Mouse (Mus musculus): ENCODE results near the gene Slc7a1.

The Slc7a1 gene

DNA sequence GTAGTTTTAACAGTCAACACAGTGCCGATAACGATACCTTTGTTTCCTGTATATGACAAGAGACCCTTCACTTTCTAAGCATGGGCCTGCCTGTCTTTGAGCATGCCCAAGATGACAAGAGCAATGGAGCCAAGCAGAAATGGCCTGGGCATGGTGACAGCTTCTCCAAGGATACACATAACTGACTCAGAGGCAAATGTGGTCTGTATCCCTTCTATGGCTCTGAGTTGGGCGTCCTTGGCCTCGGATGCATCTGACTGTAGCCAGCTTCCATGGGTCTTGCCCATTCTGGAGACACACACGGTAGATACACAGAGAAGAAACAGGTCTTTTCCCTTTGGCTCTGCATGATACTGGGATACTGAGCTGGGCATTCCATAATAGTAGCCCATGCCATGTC, 84.8 kb downstream of the Slc7a1 start:
- no peak for DNase-seq

GRCm38 (mm10) chr5:148312443-148312842, 87.3 kb downstream of the Slc7a1 start:
- DNase-seq: no peak

DNA sequence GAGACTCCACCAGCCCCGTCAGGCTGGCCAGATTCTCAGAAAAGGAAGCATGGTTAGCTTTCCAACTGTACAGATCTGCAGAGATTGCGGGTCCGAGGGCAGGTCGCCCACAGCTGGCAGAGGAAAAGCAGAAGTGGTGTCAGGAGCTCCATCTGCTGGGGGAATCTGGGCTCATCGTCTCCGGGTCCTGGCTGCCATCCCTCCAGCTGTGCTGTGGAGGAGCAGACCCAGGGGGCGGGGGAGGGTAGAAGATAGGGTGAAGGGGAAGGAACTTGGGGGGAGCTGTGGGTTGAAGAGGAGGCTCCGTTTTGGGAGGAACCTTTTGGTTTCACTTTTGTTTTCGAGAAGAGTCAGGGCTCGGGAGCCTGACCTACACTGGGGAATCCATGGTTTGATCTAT, 88.9 kb downstream of the Slc7a1 start:
- DNase-seq: peak in 1 of 2 experiments; percentile 36

DNA sequence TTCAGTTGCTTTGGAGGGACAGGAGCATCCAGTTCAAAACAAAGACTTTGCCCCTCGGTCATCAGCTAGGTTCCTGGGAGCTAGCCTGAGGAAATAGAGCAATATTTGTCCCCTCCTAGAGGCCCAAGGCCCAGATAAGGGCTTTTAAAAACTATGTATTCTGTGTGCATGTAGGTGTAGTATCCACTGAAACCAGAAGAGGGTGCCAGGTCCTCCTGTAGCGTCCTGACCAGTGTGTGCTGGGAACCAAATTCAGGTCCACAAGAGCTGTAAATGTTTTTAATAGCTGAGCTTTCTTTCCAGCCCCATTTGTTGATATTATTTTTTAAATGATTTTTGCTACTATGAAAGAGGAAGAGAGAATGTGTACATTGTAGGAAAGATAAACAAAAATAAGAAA, 95.6 kb downstream of the Slc7a1 start:
- no peak for DNase-seq

DNA sequence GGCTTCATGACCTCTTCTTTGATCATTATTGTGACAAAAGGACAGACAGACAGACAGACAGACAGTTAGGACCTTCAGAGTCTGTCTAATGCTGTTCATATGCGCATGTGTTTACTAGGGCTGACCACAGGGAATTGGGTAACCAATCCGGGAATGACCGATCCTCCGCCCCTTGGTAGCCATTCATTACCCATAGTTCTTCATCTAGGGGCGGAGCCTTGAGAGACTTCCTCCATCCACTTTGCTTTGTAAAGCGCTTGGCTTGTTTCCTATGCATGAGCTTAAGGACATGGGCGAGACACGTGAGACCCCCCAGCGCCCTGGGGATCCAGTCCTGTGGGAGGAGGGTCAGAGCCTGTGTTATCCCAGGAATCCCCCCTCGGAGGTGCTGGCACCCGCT, 96.7 kb downstream of the Slc7a1 start:
- DNase-seq: no peak

DNA sequence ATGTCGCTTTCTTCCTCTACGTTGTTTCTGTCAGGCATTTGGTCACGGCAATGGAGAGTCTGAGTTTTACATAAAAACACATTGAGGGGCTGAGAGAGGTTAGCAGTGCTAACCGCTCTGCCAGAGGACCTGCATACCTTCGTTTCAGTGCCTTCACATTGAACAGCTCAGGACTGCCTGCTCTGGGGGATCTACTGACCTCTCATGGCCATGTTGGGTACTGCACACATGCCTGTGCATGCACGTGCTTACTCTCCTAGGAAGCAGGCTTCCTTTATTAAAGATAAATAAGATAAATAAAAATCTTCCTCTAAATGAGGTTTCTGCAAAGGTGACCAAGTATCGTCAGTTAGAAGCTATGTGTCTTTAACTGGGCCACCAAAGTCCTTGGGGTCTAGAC, 106.4 kb downstream of the Slc7a1 start:
- DNase-seq: peak; percentile 58 to 69

GRCm38 (mm10) chr5:148292862-148293261, 106.8 kb downstream of the Slc7a1 start:
- no peak for DNase-seq

DNA sequence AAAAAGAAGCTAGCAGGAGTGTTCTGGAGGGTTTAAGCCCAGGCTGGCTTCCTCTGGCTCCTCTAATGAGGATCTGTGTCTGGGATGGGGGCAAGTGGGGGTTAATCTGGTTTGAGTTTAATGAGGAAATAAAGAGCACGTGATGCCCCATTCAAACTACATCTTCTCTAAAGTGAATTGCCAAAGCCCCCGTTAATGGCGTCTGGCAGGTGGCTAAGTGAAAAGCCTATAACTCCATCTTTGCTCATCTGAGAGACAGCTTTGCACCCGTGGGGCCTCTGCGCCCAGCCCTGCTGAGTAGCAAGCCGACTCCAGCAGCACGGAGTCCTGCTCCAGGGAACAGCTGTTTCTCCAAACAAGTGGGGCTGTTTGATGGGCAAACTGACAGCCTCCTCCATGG, 109.8 kb downstream of the Slc7a1 start:
- DNase-seq: no peak

DNA sequence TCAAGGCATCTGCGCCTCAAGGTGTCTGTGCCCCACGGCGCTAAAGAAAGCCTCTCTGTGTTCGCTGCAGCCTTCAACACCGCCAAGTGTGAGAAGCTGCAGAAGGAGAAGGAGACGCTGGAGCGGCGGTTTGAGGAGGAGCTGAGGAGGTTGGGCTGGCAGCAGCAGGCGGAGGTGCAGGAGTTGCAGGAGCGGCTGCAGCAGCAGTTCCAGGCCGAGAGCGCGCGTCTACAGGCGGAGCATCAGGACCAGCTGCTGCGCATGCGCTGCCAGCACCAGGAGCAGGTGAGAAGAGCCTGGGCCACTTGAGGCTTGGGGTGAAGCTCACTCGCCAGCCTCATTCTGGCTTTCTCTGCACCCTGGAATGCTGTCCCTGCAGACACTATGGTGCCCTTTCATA, 110.9 kb downstream of the Slc7a1 start:
- DNase-seq: no peak

GRCm38 (mm10) chr5:148287529-148287928, 112.2 kb downstream of the Slc7a1 start:
- DNase-seq: no peak

DNA sequence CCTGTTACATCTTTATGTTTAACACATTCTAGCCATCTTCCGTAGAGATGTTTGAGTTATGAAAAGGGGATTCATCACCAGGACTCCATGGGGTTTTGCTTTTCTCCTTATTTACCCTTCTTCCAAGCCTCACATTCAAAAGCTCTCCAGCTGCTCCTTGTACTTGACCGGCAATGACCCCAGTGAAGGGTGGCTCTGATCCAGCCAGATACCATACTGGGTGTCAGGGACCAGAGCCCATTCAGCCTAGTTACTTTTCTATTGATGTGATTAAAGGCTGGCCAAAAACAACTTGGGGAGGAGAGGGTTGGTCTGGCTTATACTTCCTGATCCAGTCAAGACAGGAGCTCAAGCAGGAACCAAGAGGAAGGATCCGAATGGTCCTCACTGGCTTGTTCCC, 116.1 kb downstream of the Slc7a1 start:
- DNase-seq: peak; percentile 19 to 29

DNA sequence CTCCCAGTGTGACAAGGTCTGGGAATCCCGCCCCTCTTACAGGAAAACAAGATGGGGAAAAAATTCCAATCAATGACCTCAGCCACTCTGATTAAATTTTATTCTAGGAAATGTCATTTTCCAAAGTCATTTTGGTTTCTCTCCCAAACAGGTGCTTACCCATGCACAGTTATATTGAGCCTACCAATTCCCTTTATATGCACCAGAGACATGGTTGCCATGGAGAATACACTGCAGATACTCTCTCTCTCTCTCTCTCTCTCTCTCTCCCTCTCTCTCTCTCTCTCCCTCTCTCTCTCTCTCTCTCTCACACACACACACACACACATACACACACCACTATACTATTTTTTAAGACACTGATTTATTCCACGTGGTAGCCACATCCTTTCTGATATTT, 116.5 kb downstream of the Slc7a1 start:
- DNase-seq: no peak

GRCm38 (mm10) chr5:148282631-148283030, 117.1 kb downstream of the Slc7a1 start:
- DNase-seq: no peak

- DNase-seq: no peak
Measured at GRCm38 (mm10) chr5:148282093-148282492, 117.6 kb downstream of the Slc7a1 start.

DNA sequence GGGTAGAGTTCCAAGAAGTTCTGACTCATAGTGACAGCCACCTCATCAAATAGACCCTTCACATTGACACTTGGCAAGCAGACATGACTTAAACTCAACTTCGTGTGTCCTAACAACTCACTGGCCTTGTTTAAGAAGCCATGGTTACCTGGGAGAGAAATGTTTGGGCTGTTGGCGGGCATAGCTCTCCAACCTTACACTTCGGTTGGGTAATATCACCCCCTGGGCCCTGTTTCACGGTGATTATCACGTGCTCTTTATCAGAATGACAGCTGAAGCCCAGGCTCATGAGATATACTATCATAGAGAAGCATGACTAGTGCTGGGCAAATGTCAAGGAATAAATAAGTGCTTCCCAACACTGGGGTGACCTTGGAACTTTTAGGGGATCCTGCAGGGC, 119.4 kb downstream of the Slc7a1 start:
- DNase-seq: no peak

- no peak for DNase-seq
Measured at GRCm38 (mm10) chr5:148278233-148278632, 121.5 kb downstream of the Slc7a1 start.

Measured in cerebellum, postnatal 10 days (tissue).